Mouse (Mus musculus): Measurements from ENCODE around the gene Polr3e.
"Not testable (repeated sequence)": the region's sequence is repeated elsewhere in the genome, so short reads cannot be mapped to it uniquely, and the experiment has no call there.

Gene Polr3e

GRCm38 (mm10) chr7:120901701-120902100 is 15.8 kb upstream of the Polr3e start:
- in situ Hi-C loops (cut with MboI; ENCODE audit: unreplicated experiment in 2 of 2) = no loop called here

GRCm38 (mm10) chr7:120902931-120903330 is 14.6 kb upstream of the Polr3e start:
- in situ Hi-C loops (cut with MboI; ENCODE audit: unreplicated experiment in 2 of 2) = no loop called here

- in situ Hi-C loops (cut with MboI; ENCODE audit: unreplicated experiment in 2 of 2) = loop anchor here (5.0 to 10.0 kb wide), 3 partner anchors 68 to 235 kb away; partner anchors contain the start of genes Eef2k (in 1 of the 2), Mosmo (in 1 of the 2) and Pdzd9 (in 1 of the 2)
These were observed 7.4 kb upstream of the Polr3e start for GRCm38 (mm10) chr7:120910172-120910571.

GRCm38 (mm10) chr7:120911268-120911667 is 6.3 kb upstream of the Polr3e start:
- in situ Hi-C loops (cut with MboI; ENCODE audit: unreplicated experiment in 2 of 2) = loop anchor here (5.0 to 10.0 kb wide), 3 partner anchors 69 to 236 kb away; partner anchors contain the start of genes Eef2k (in 1 of the 2), Mosmo (in 1 of the 2) and Pdzd9 (in 1 of the 2)

- in situ Hi-C loops (cut with MboI; ENCODE audit: unreplicated experiment in 2 of 2) = loop anchor here (5.0 to 10.0 kb wide), 3 partner anchors 71 to 239 kb away; partner anchors contain the start of genes Eef2k (in 1 of the 2), Mosmo (in 1 of the 2) and Pdzd9 (in 1 of the 2)
These were observed 4.2 kb upstream of the Polr3e start for GRCm38 (mm10) chr7:120913332-120913731.

GRCm38 (mm10) chr7:120916262-120916875 is 1.2 kb upstream of the Polr3e start:
- in situ Hi-C loops (cut with MboI; ENCODE audit: unreplicated experiment in 2 of 2) = loop anchor here in 1 of 2 experiments (10.0 kb wide), 1 partner anchor 242 kb away; the partner anchor contains the start of genes Mosmo and Pdzd9

- in situ Hi-C loops (cut with MboI; ENCODE audit: unreplicated experiment in 2 of 2) = loop anchor here in 1 of 2 experiments (10.0 kb wide), 1 partner anchor 242 kb away; the partner anchor contains the start of genes Mosmo and Pdzd9
These were observed 309 bp upstream of the Polr3e start for GRCm38 (mm10) chr7:120917279-120917591.

GRCm38 (mm10) chr7:120918526-120918962 is 1.0 kb downstream of the Polr3e start:
- in situ Hi-C loops (cut with MboI; ENCODE audit: unreplicated experiment in 2 of 2) = loop anchor here in 1 of 2 experiments (10.0 kb wide), 1 partner anchor 244 kb away; the partner anchor contains the start of genes Mosmo and Pdzd9

- in situ Hi-C loops (cut with MboI; ENCODE audit: unreplicated experiment in 2 of 2) = loop anchor here (5.0 to 25.0 kb wide), 3 partner anchors 134 to 704 kb away; no protein-coding TSS in a partner anchor
These were observed 15.6 kb downstream of the Polr3e start for GRCm38 (mm10) chr7:120933110-120933509.

- in situ Hi-C loops (cut with MboI; ENCODE audit: unreplicated experiment in 2 of 2) = loop anchor here (5.0 to 25.0 kb wide), 3 partner anchors 134 to 704 kb away; no protein-coding TSS in a partner anchor
These were observed 16.2 kb downstream of the Polr3e start for GRCm38 (mm10) chr7:120933680-120934195.

GRCm38 (mm10) chr7:120934716-120935115 is 17.2 kb downstream of the Polr3e start:
- in situ Hi-C loops (cut with MboI; ENCODE audit: unreplicated experiment in 2 of 2) = loop anchor here (5.0 to 25.0 kb wide), 3 partner anchors 133 to 703 kb away; no protein-coding TSS in a partner anchor

GRCm38 (mm10) chr7:120936522-120936921 is 19.0 kb downstream of the Polr3e start:
- in situ Hi-C loops (cut with MboI; ENCODE audit: unreplicated experiment in 2 of 2) = loop anchor here (25.0 kb wide), 1 partner anchor 701 kb away; no protein-coding TSS in a partner anchor

GRCm38 (mm10) chr7:120938206-120938605 is 20.7 kb downstream of the Polr3e start:
- in situ Hi-C loops (cut with MboI; ENCODE audit: unreplicated experiment in 2 of 2) = loop anchor here (25.0 kb wide), 1 partner anchor 699 kb away; no protein-coding TSS in a partner anchor

- in situ Hi-C loops (cut with MboI; ENCODE audit: unreplicated experiment in 2 of 2) = loop anchor here (25.0 kb wide), 1 partner anchor 697 kb away; no protein-coding TSS in a partner anchor
These were observed 22.8 kb downstream of the Polr3e start for GRCm38 (mm10) chr7:120940343-120940742.

GRCm38 (mm10) chr7:120941214-120941613 is 23.7 kb downstream of the Polr3e start:
- in situ Hi-C loops (cut with MboI; ENCODE audit: unreplicated experiment in 2 of 2) = loop anchor here (25.0 kb wide), 1 partner anchor 696 kb away; no protein-coding TSS in a partner anchor

GRCm38 (mm10) chr7:120942506-120942905 is 25.0 kb downstream of the Polr3e start:
- in situ Hi-C loops (cut with MboI; ENCODE audit: unreplicated experiment in 2 of 2) = loop anchor here (25.0 kb wide), 1 partner anchor 695 kb away; no protein-coding TSS in a partner anchor

GRCm38 (mm10) chr7:120943936-120944509 is 26.5 kb downstream of the Polr3e start:
- in situ Hi-C loops (cut with MboI; ENCODE audit: unreplicated experiment in 2 of 2) = loop anchor here (25.0 kb wide), 1 partner anchor 693 kb away; no protein-coding TSS in a partner anchor

GRCm38 (mm10) chr7:120953591-120953990 is 36.0 kb downstream of the Polr3e start:
- in situ Hi-C loops (cut with MboI; ENCODE audit: unreplicated experiment in 2 of 2) = not testable (repeated sequence)

GRCm38 (mm10) chr7:120960116-120960515 is 42.6 kb downstream of the Polr3e start:
- in situ Hi-C loops (cut with MboI; ENCODE audit: unreplicated experiment in 2 of 2) = no loop called here

- in situ Hi-C loops (cut with MboI; ENCODE audit: unreplicated experiment in 2 of 2) = no loop called here
These were observed 43.1 kb downstream of the Polr3e start for GRCm38 (mm10) chr7:120960601-120961000.

GRCm38 (mm10) chr7:120961893-120962292 is 44.3 kb downstream of the Polr3e start:
- in situ Hi-C loops (cut with MboI; ENCODE audit: unreplicated experiment in 2 of 2) = no loop called here

Measured in v-Abl transformed pro-B cells (cell line).